Mouse (Mus musculus): ENCODE measurements around the gene Rhag. TPM values are rescaled to one million over a fixed set of nuclear protein-coding genes. Genes with fewer than 3 reads are reported as not detected.

Rhag gene
- total RNA-seq (2023), result 0.38 and 1.4 TPM in 2 replicates

GRCm38 (mm10) chr17:40810934-40811333 lies at the start of gene Rhag:
Gene Rhag (plus strand): TSS chr17:40811126.

GRCm38 (mm10) chr17:40806953-40807572 lies 3.9 kb upstream of the Rhag start, which contains the start of gene Crisp2:
Gene Crisp2 (minus strand): TSS chr17:40807003.

DNA sequence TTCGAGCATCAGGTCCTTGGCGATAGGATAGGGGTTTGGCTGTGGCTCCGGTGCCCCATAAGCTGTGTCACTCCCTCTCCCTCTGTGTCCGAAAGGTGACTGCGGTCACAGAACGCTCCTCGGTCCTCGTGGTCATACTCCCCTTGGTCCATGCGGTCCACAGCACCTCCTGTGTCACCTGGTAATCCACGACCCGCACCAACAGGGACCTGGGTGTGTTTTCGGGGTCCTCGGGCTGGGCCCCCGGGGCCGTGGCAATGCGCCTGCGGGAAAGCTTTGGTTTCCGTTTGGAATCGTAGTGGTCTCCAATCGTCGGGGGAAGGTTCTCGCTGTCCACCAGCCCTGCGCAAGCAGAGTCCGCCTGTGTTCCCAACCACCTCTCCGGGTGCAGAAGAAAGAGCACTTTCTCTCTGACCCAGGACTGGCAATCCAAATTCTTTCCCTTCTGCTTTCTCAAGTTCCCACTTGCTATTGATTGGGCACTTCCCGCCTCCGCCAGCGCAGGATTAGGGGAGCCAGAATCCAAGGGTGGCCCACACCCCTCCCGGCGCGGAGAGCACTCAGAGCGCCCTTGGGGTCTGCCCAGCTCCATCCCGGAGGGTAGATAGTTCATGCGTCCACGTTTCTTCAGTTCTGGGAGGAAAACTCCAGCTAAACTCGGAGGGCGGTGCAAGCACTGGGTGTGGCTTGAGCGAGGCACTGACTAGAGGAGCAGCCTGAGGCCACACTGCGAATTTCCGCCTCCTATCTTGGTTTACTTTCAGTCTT lies 69.2 kb downstream of the Rhag start, which contains the start of gene 9130008F23Rik:
Gene 9130008F23Rik, minus strand, starts transcription at position 636 of the 768 bp plus-strand sequence.

Other genes with a start within 250 kb of the Rhag start
- gene Esp6, start 249.6 kb upstream of the Rhag start, total RNA-seq (2023), result not detected in 2 replicates
- not detected in 2 replicates for gene Esp4, start 212.5 kb upstream of the Rhag start, total RNA-seq (2023)
- not detected in 2 replicates for gene Esp3, start 179.1 kb upstream of the Rhag start, total RNA-seq (2023)
- not detected in 2 replicates for gene Esp1, start 84.0 kb upstream of the Rhag start, total RNA-seq (2023)
- gene Crisp2, start 4.1 kb upstream of the Rhag start, total RNA-seq (2023), result not detected in 2 replicates
- not detected in 2 replicates for gene 9130008F23Rik, start 69.4 kb downstream of the Rhag start, total RNA-seq (2023)
- not detected in 2 replicates for gene Glyatl3, start 103.2 kb downstream of the Rhag start, total RNA-seq (2023)
- gene Mut, start 123.6 kb downstream of the Rhag start, total RNA-seq (2023), result 5.7 and 7.4 TPM in 2 replicates
- gene Cenpq, start 123.9 kb downstream of the Rhag start, total RNA-seq (2023), result 28.7 and 34.3 TPM in 2 replicates

Data from neutrophil, adult 65 days (primary cell).